Mouse (Mus musculus) limb, embryonic 11.5 days (tissue): ENCODE results near the gene Pkd1. TPM values are rescaled to one million over a fixed set of nuclear protein-coding genes. Genes with fewer than 3 reads are reported as not detected.

Experiments
- ATAC-seq: fragments of 200-750 bp; cut with Nextera tagmentation; 2 replicates; pipeline ENCODE4 v1.8.0; 2017; ENCODE audit warnings: low read depth; ENCODE audit not compliant: insufficient number of reproducible peaks, low FRiP score, low TSS enrichment
- DNase-seq: peaks from one replicate; pipeline ENCODE4 v3.0.0-alpha.2; 2015; ENCODE audit warnings: low spot score
- H3K27ac ChIP-seq: fragments of 300-500 bp; sonication (generic); replicated peaks from 2 replicates; pipeline ENCODE4 v1.5.1; 2014; ENCODE audit warnings: low read depth, mild to moderate bottlenecking, low read length
- H3K27me3 ChIP-seq: fragments of 300-500 bp; sonication (generic); 2 replicates; pipeline ENCODE4 v1.6.1; 2014; ENCODE audit warnings: mild to moderate bottlenecking, low read length, mixed read lengths; ENCODE audit not compliant: control insufficient read depth, insufficient read depth
- H3K36me3 ChIP-seq: fragments of 300-500 bp; sonication (generic); 2 replicates; pipeline ENCODE4 v1.6.1; 2014; ENCODE audit warnings: mild to moderate bottlenecking, low read length, moderate library complexity, mixed read lengths; ENCODE audit not compliant: control insufficient read depth, insufficient read depth
- H3K4me1 ChIP-seq: fragments of 300-500 bp; sonication (generic); 2 replicates; pipeline ENCODE4 v1.6.1; 2014; ENCODE audit warnings: low read length, mixed read lengths; ENCODE audit not compliant: control insufficient read depth, insufficient read depth
- H3K4me2 ChIP-seq: fragments of 300-500 bp; sonication (generic); 2 replicates; pipeline ENCODE4 v1.6.1; 2014; ENCODE audit warnings: low read depth, mild to moderate bottlenecking, moderate library complexity; ENCODE audit not compliant: severe bottlenecking
- H3K4me3 ChIP-seq: fragments of 300-500 bp; sonication (generic); 2 replicates; pipeline ENCODE4 v1.5.1; 2014; ENCODE audit warnings: low read depth, low read length
- H3K9ac ChIP-seq: fragments of 300-500 bp; sonication (generic); 2 replicates; pipeline ENCODE4 v1.6.1; 2014; ENCODE audit warnings: mild to moderate bottlenecking, low read length
- H3K9me3 ChIP-seq: fragments of 300-500 bp; sonication (generic); 2 replicates; pipeline ENCODE4 v1.6.1; 2016; ENCODE audit warnings: low read length; ENCODE audit not compliant: control insufficient read depth
- WGBS: fragments of 180-500 bp; shearing (Covaris S2); extraction: QIAGEN DNeasy Blood & Tissue Kit; methylation state at CpG from one replicate; pipeline ENCODE4 v1.1.7; 2014; 5-methylcytosine and 5-hydroxymethylcytosine counted together
- polyA plus RNA-seq: library from polyadenylated mRNA; unstranded; fragments of >200 nt; fragmentation: Nextera tagmentation; extraction: Ambion mirVana; gene quantifications from 2 replicates; pipeline ENCODE4 v1.2.1, GENCODE M21; 2014

Gene Pkd1
- polyA plus RNA-seq, 1 experiment from 2014 or later: 22.5 TPM

GRCm38 (mm10) chr17:24513609-24514008 is 36.0 kb upstream of the Pkd1 start:
- no peak overlapping the region for H3K27ac ChIP-seq
- H3K4me2 ChIP-seq: no peak overlapping the region
- H3K36me3 ChIP-seq: peaks cover 22% of the 10 kb centered on the region

GRCm38 (mm10) chr17:24514270-24515257 is 35.1 kb upstream of the Pkd1 start:
- Histone ChIP-seq H3K36me3 (peaks cover 18% of the 10 kb centered on the region), H3K27me3 (no peaks in the 10 kb centered on the region), H3K4me1 (no peaks in the 10 kb centered on the region), H3K9ac (no peak overlapping the region), H3K9me3 (no peaks in the 10 kb centered on the region), H3K4me3 (no peak overlapping the region), H3K4me2 (no peak overlapping the region), H3K27ac (no peak overlapping the region)
- ATAC-seq (no peak), DNase-seq (no peak)
- WGBS: 92% methylated on average over 24 of the region's 24 CpGs

More at GRCm38 (mm10) chr17:24513609-24514008, 36.0 kb upstream of the Pkd1 start:
- DNase-seq (peak; percentile 74), ATAC-seq (0 out of 2 replicates have a peak, but pooled peaks have one; percentile 40)
- Histone ChIP-seq H3K9ac (no peak overlapping the region), H3K4me1 (no peaks in the 10 kb centered on the region), H3K4me3 (no peak overlapping the region), H3K9me3 (no peaks in the 10 kb centered on the region), H3K27me3 (no peaks in the 10 kb centered on the region)
- 64% methylated on average over 5 of the region's 5 CpGs for WGBS

GRCm38 (mm10) chr17:24520450-24520849 is 29.2 kb upstream of the Pkd1 start:
- H3K4me2 ChIP-seq: no peak overlapping the region
- no peak overlapping the region for H3K27ac ChIP-seq
- no peaks in the 10 kb centered on the region for H3K9me3 ChIP-seq
- ATAC-seq (no peak), DNase-seq (no peak)
- H3K27me3 ChIP-seq: no peaks in the 10 kb centered on the region
- H3K9ac ChIP-seq: no peak overlapping the region
- WGBS: 87% methylated on average over 4 of the region's 4 CpGs
- H3K4me1 ChIP-seq: no peaks in the 10 kb centered on the region
- peaks cover 8% of the 10 kb centered on the region for H3K36me3 ChIP-seq
- H3K4me3 ChIP-seq: no peak overlapping the region

GRCm38 (mm10) chr17:24524734-24525133 is 24.9 kb upstream of the Pkd1 start:
- Histone ChIP-seq H3K4me3 (no peak overlapping the region), H3K4me1 (peaks cover 15% of the 10 kb centered on the region), H3K9ac (no peak overlapping the region), H3K36me3 (peaks cover 4% of the 10 kb centered on the region; the same call in 1 of the 2 replicates), H3K27ac (no peak overlapping the region), H3K9me3 (no peaks in the 10 kb centered on the region), H3K27me3 (no peaks in the 10 kb centered on the region), H3K4me2 (no peak overlapping the region)
- ATAC-seq (no peak), DNase-seq (no peak)
- 92% methylated on average over 2 of the region's 2 CpGs for WGBS

- DNase-seq (no peak), ATAC-seq (no peak)
- peak overlapping the region; percentile 87 for H3K9ac ChIP-seq
- peaks cover 6% of the 10 kb centered on the region; the same call in 1 of the 2 replicates for H3K36me3 ChIP-seq
- H3K27me3 ChIP-seq: no peaks in the 10 kb centered on the region
- H3K4me1 ChIP-seq: peaks cover 31% of the 10 kb centered on the region
- no peaks in the 10 kb centered on the region for H3K9me3 ChIP-seq
- H3K27ac ChIP-seq: no peak overlapping the region
- WGBS: 1% methylated on average over 18 of the region's 19 CpGs
- H3K4me2 ChIP-seq: peak overlapping the region; percentile 63
- peak overlapping the region; percentile 62 for H3K4me3 ChIP-seq
Observed at GRCm38 (mm10) chr17:24527315-24527714, 22.3 kb upstream of the Pkd1 start.

- peak; percentile 97 for ATAC-seq
- Histone ChIP-seq H3K27ac (peak within 1 kb of the TSS; percentile 68; the same call in 1 of the 2 replicates), H3K4me3 (peak within 1 kb of the TSS; percentile 62), H3K4me2 (peak within 1 kb of the TSS; percentile 84), H3K27me3 (no peaks in the 10 kb centered on the region), H3K4me1 (peaks cover 36% of the 10 kb centered on the region), H3K9ac (peak within 1 kb of the TSS; percentile 87), H3K9me3 (no peaks in the 10 kb centered on the region), H3K36me3 (peaks cover 6% of the 10 kb centered on the region; the same call in 1 of the 2 replicates)
- WGBS: under 1% methylated on average over 40 of the region's 40 CpGs
- DNase-seq: peak; percentile 95
Observed at GRCm38 (mm10) chr17:24527723-24528559, 21.7 kb upstream of the Pkd1 start, which contains the start of gene Traf7. Gene Traf7, minus strand, starts transcription at chr17:24527938.

- H3K9ac ChIP-seq: peak overlapping the region; percentile 77
Observed at GRCm38 (mm10) chr17:24528560-24528918, 21.1 kb upstream of the Pkd1 start.

GRCm38 (mm10) chr17:24529007-24529451 is 20.6 kb upstream of the Pkd1 start:
- H3K4me1 ChIP-seq: peaks cover 40% of the 10 kb centered on the region
- H3K4me2 ChIP-seq: peak overlapping the region; percentile 84
- H3K9me3 ChIP-seq: no peaks in the 10 kb centered on the region
- H3K4me3 ChIP-seq: peak overlapping the region; percentile 53
- H3K36me3 ChIP-seq: peaks cover 6% of the 10 kb centered on the region; the same call in 1 of the 2 replicates
- peak; percentile 88 for DNase-seq
- H3K27me3 ChIP-seq: no peaks in the 10 kb centered on the region
- H3K27ac ChIP-seq: peak overlapping the region; percentile 68; the same call in 1 of the 2 replicates
- no peak for ATAC-seq
- WGBS: 0% methylated on average over 4 of the region's 4 CpGs
- H3K9ac ChIP-seq: peak overlapping the region; percentile 77

More at GRCm38 (mm10) chr17:24528560-24528918, 21.1 kb upstream of the Pkd1 start:
- peaks cover 40% of the 10 kb centered on the region for H3K4me1 ChIP-seq
- peak overlapping the region; percentile 68; the same call in 1 of the 2 replicates for H3K27ac ChIP-seq
- peaks cover 6% of the 10 kb centered on the region; the same call in 1 of the 2 replicates for H3K36me3 ChIP-seq
- under 1% methylated on average over 8 of the region's 8 CpGs for WGBS
- no peaks in the 10 kb centered on the region for H3K9me3 ChIP-seq
- H3K4me2 ChIP-seq: peak overlapping the region; percentile 84
- ATAC-seq (no peak), DNase-seq (no peak)
- H3K4me3 ChIP-seq: peak overlapping the region; percentile 53
- no peaks in the 10 kb centered on the region for H3K27me3 ChIP-seq
